Mouse (Mus musculus) CH12.LX (cell line): ENCODE results near the gene Tbc1d22a.

Source experiments
- CHD2 ChIP-seq: IDR thresholded peaks from 2 replicates; pipeline ENCODE4 v1.6.1; 2011; ENCODE audit warnings: low read length, improper control_type of control experiment
- CTCF ChIP-seq, 2 experiments: IDR thresholded peaks in 1 of 2; conservative IDR thresholded peaks in 1 of 2; 2 replicates each; pipeline ENCODE4 v1.5.1; 2011 to 2012; ENCODE audit warnings: low read depth in 2 of 2, low read length in 2 of 2, improper control_type of control experiment in 1 of 2, inconsistent platforms in 1 of 2, mild to moderate bottlenecking in 1 of 2, moderate library complexity in 1 of 2
- EP300 ChIP-seq: IDR thresholded peaks from 2 replicates; pipeline ENCODE4 v1.6.1; 2011; ENCODE audit warnings: low read length, improper control_type of control experiment
- JUN ChIP-seq: IDR thresholded peaks from 2 replicates; pipeline ENCODE4 v1.6.1; 2011; ENCODE audit warnings: low read depth, mild to moderate bottlenecking, low read length, improper control_type of control experiment, moderate library complexity; ENCODE audit not compliant: insufficient read depth
- JUND ChIP-seq: conservative IDR thresholded peaks from 2 replicates; pipeline ENCODE4 v1.6.1; 2011; ENCODE audit warnings: low read depth, low read length, improper control_type of control experiment
- POLR2A ChIP-seq: IDR thresholded peaks from 2 replicates; pipeline ENCODE4 v1.6.1; 2011; ENCODE audit warnings: low read depth, mild to moderate bottlenecking, improper control_type of control experiment, low read length
- RAD21 ChIP-seq: IDR thresholded peaks from 2 replicates; pipeline ENCODE4 v1.6.1; 2011; ENCODE audit warnings: low read depth, mild to moderate bottlenecking, low read length, improper control_type of control experiment, moderate library complexity
- UBTF ChIP-seq: IDR thresholded peaks from 2 replicates; pipeline ENCODE4 v1.6.1; 2012; ENCODE audit warnings: low read depth, mild to moderate bottlenecking, inconsistent platforms, low read length, improper control_type of control experiment, moderate library complexity
- USF1 ChIP-seq: IDR thresholded peaks from 2 replicates; pipeline ENCODE4 v1.6.1; 2014; ENCODE audit warnings: low read depth, mild to moderate bottlenecking, inconsistent platforms, low read length, improper control_type of control experiment
- USF2 ChIP-seq: conservative IDR thresholded peaks from 2 replicates; pipeline ENCODE4 v1.6.1; 2011; ENCODE audit warnings: low read depth, low read length, improper control_type of control experiment
- ZMIZ1 ChIP-seq: IDR thresholded peaks from 2 replicates; pipeline ENCODE4 v1.6.1; 2012; ENCODE audit warnings: low read depth, mild to moderate bottlenecking, inconsistent platforms, low read length, improper control_type of control experiment

GRCm38 (mm10) chr15:86542371-86542770 is 328.1 kb downstream of the Tbc1d22a start:
- TF ChIP-seq USF1 (no peak), ZMIZ1 (no peak), EP300 (no peak), UBTF (no peak), CHD2 (no peak), USF2 (no peak), POLR2A (no peak), JUN (no peak), CTCF (conservative IDR thresholded peaks at IDR 0.05 in 1 of 2, IDR thresholded peaks at IDR 0.05 in 1 of 2; ENCODE audit: low read depth in 2 of 2, low read length in 2 of 2) (no peak), RAD21 (no peak), JUND (no peak)
